8 mouse cellular contexts compared by ENCODE assay signal in genomic region chr2:25194486-25195171, GRCm38 (mm10). TPM values are rescaled to one million over a fixed set of nuclear protein-coding genes. Genes with fewer than 3 reads are reported as not detected.
DNase-seq lines count a peak whose midpoint lies in the region; ATAC-seq lines count a peak whose summit lies in the region.

No protein-coding gene starts in this region.

- H3K9me3 ChIP-seq in hindbrain, embryonic 10.5 days = no peaks in the 10 kb centered on the region
- H3K9me3 ChIP-seq in hindbrain, embryonic 14.5 days (ENCODE audit: control insufficient read depth, low read length) = no peaks in the 10 kb centered on the region
- H3K9me3 ChIP-seq in limb, embryonic 10.5 days (replicated peaks) = no peaks in the 10 kb centered on the region
- no peaks in the 10 kb centered on the region for H3K9me3 ChIP-seq in midbrain, embryonic 15.5 days

- no peak overlapping the region for H3K27ac ChIP-seq in hindbrain, embryonic 10.5 days
- no peak overlapping the region for H3K27ac ChIP-seq in hindbrain, embryonic 14.5 days
- H3K27ac ChIP-seq in brown adipose tissue, adult 24 weeks (replicated peaks; ENCODE audit: low read depth, low read length) = peak overlapping the region; percentile 70; the same call in 1 of the 2 replicates
- no peak overlapping the region for H3K27ac ChIP-seq in limb, embryonic 10.5 days
- no peak overlapping the region for H3K27ac ChIP-seq in midbrain, embryonic 15.5 days

- no peak overlapping the region for H3K4me2 ChIP-seq in hindbrain, embryonic 14.5 days (replicated peaks)
- H3K4me2 ChIP-seq in midbrain, embryonic 15.5 days = no peak overlapping the region

- H3K4me1 ChIP-seq in hindbrain, embryonic 10.5 days (replicated peaks) = peaks cover 34% of the 10 kb centered on the region
- H3K4me1 ChIP-seq in hindbrain, embryonic 14.5 days (replicated peaks; ENCODE audit: control insufficient read depth, insufficient read depth, low read length) = no peaks in the 10 kb centered on the region
- peaks cover 22% of the 10 kb centered on the region for H3K4me1 ChIP-seq in brown adipose tissue, adult 24 weeks (ENCODE audit: control insufficient read depth, insufficient read depth, insufficient read length, low read length)
- H3K4me1 ChIP-seq in limb, embryonic 10.5 days = peaks cover 45% of the 10 kb centered on the region
- H3K4me1 ChIP-seq in midbrain, embryonic 15.5 days = 0 out of 2 replicates have a peak, but pooled peaks cover 5% of the 10 kb centered on the region

- DNase-seq in hindbrain, embryonic 10.5 days (ENCODE audit: low spot score) = no peak
- DNase-seq in hindbrain, embryonic 14.5 days (ENCODE audit: low spot score) = no peak
- DNase-seq in limb, embryonic 10.5 days (ENCODE audit: low spot score) = peak; percentile 27
- peak; percentile 60 for DNase-seq in spleen, postnatal 36 days (ENCODE audit: low spot score in 2 of 2)
- no peak for DNase-seq in embryo, embryonic 10 days (ENCODE audit: low spot score)
- DNase-seq in urinary bladder, postnatal 25 days (ENCODE audit: low spot score) = no peak

- H3K27me3 ChIP-seq in hindbrain, embryonic 10.5 days (ENCODE audit: insufficient read depth, poor library complexity, severe bottlenecking) = peaks cover 43% of the 10 kb centered on the region
- peaks cover 25% of the 10 kb centered on the region for H3K27me3 ChIP-seq in hindbrain, embryonic 14.5 days (ENCODE audit: control insufficient read depth, insufficient read depth, low read length)
- H3K27me3 ChIP-seq in limb, embryonic 10.5 days (ENCODE audit: low read depth, poor library complexity, severe bottlenecking) = peaks cover 41% of the 10 kb centered on the region
- H3K27me3 ChIP-seq in midbrain, embryonic 15.5 days (replicated peaks) = peaks cover 29% of the 10 kb centered on the region

- peaks cover 14% of the 10 kb centered on the region for H3K36me3 ChIP-seq in hindbrain, embryonic 10.5 days
- peaks cover 18% of the 10 kb centered on the region for H3K36me3 ChIP-seq in hindbrain, embryonic 14.5 days (replicated peaks; ENCODE audit: control insufficient read depth, insufficient read depth)
- peaks cover 19% of the 10 kb centered on the region for H3K36me3 ChIP-seq in limb, embryonic 10.5 days
- peaks cover 4% of the 10 kb centered on the region for H3K36me3 ChIP-seq in midbrain, embryonic 15.5 days (replicated peaks)

- WGBS in hindbrain, embryonic 10.5 days = 87% methylated on average over 17 of the region's 17 CpGs
- 81% methylated on average over 17 of the region's 17 CpGs for WGBS in hindbrain, embryonic 14.5 days
- WGBS in limb, embryonic 10.5 days = 86% methylated on average over 17 of the region's 17 CpGs
- 87% methylated on average over 17 of the region's 17 CpGs for WGBS in midbrain, embryonic 15.5 days

- peak overlapping the region; percentile 38; the same call in 1 of the 2 replicates for H3K4me3 ChIP-seq in hindbrain, embryonic 10.5 days
- H3K4me3 ChIP-seq in hindbrain, embryonic 14.5 days (replicated peaks; ENCODE audit: low read length) = no peak overlapping the region
- peak overlapping the region; percentile 63 for H3K4me3 ChIP-seq in brown adipose tissue, adult 24 weeks (ENCODE audit: insufficient read depth, low read depth, low read length)
- H3K4me3 ChIP-seq in limb, embryonic 10.5 days = no peak overlapping the region
- no peak overlapping the region for H3K4me3 ChIP-seq in midbrain, embryonic 15.5 days

- H3K9ac ChIP-seq in hindbrain, embryonic 14.5 days = no peak overlapping the region
- H3K9ac ChIP-seq in midbrain, embryonic 15.5 days = no peak overlapping the region

- ATAC-seq in hindbrain, embryonic 14.5 days (ENCODE audit: low FRiP score) = no peak
- ATAC-seq in midbrain, embryonic 15.5 days (replicated peaks) = no peak

RNA-seq across cellular contexts. Expression of gene Tor4a, which starts 2.1 kb away (rescaled TPM):
- polyA plus RNA-seq in hindbrain, embryonic 10.5 days (2016; fragmentation: Nextera tagmentation; extraction: Ambion mirVana) = 2.6 and 2.7 TPM in 2 replicates
- 2.0 and 2.2 TPM in 2 replicates for polyA plus RNA-seq in hindbrain, embryonic 14.5 days (2014; fragmentation: Nextera tagmentation; extraction: Ambion mirVana)
- polyA plus RNA-seq in brown adipose tissue, adult 24 weeks (2012; ENCODE audit: insufficient read depth, insufficient read length, missing spikeins) = 1.8 and 6.0 TPM in 2 replicates
- 3.2 TPM in 2 replicates for polyA plus RNA-seq in limb, embryonic 10.5 days (2016; fragmentation: Nextera tagmentation; extraction: Ambion mirVana)
- 1.9 and 2.0 TPM in 2 replicates for polyA plus RNA-seq in midbrain, embryonic 15.5 days (2015; fragmentation: Nextera tagmentation; extraction: Ambion mirVana)

RNA-seq across cellular contexts. Expression of gene Nrarp, which starts 14.1 kb away (rescaled TPM):
- polyA plus RNA-seq in hindbrain, embryonic 10.5 days (2016; fragmentation: Nextera tagmentation; extraction: Ambion mirVana) = 77.4 and 108 TPM in 2 replicates
- 15.6 and 19.9 TPM in 2 replicates for polyA plus RNA-seq in hindbrain, embryonic 14.5 days (2014; fragmentation: Nextera tagmentation; extraction: Ambion mirVana)
- polyA plus RNA-seq in brown adipose tissue, adult 24 weeks (2012; ENCODE audit: insufficient read depth, insufficient read length, missing spikeins) = 6.4 and 7.1 TPM in 2 replicates
- polyA plus RNA-seq in limb, embryonic 10.5 days (2016; fragmentation: Nextera tagmentation; extraction: Ambion mirVana) = 7.9 and 10.3 TPM in 2 replicates
- 15.3 and 18.1 TPM in 2 replicates for polyA plus RNA-seq in midbrain, embryonic 15.5 days (2015; fragmentation: Nextera tagmentation; extraction: Ambion mirVana)

RNA-seq across cellular contexts. Expression of gene Nelfb, which starts 16.7 kb away (rescaled TPM):
- polyA plus RNA-seq in hindbrain, embryonic 10.5 days (2016; fragmentation: Nextera tagmentation; extraction: Ambion mirVana) = 123 and 132 TPM in 2 replicates
- 88.0 and 91.6 TPM in 2 replicates for polyA plus RNA-seq in hindbrain, embryonic 14.5 days (2014; fragmentation: Nextera tagmentation; extraction: Ambion mirVana)
- 15.4 and 19.0 TPM in 2 replicates for polyA plus RNA-seq in brown adipose tissue, adult 24 weeks (2012; ENCODE audit: insufficient read depth, insufficient read length, missing spikeins)
- 129 and 137 TPM in 2 replicates for polyA plus RNA-seq in limb, embryonic 10.5 days (2016; fragmentation: Nextera tagmentation; extraction: Ambion mirVana)
- 126 and 129 TPM in 2 replicates for polyA plus RNA-seq in midbrain, embryonic 15.5 days (2015; fragmentation: Nextera tagmentation; extraction: Ambion mirVana)

RNA-seq across cellular contexts. Expression of gene Stpg3, which starts 19.8 kb away (rescaled TPM):
- polyA plus RNA-seq in hindbrain, embryonic 10.5 days (2016; fragmentation: Nextera tagmentation; extraction: Ambion mirVana) = not detected in 2 replicates
- polyA plus RNA-seq in hindbrain, embryonic 14.5 days (2014; fragmentation: Nextera tagmentation; extraction: Ambion mirVana) = not detected in 2 replicates
- polyA plus RNA-seq in brown adipose tissue, adult 24 weeks (2012; ENCODE audit: insufficient read depth, insufficient read length, missing spikeins) = not detected in 2 replicates
- polyA plus RNA-seq in limb, embryonic 10.5 days (2016; fragmentation: Nextera tagmentation; extraction: Ambion mirVana) = 0.14 TPM in 1 of 2 replicates, not detected in the other
- polyA plus RNA-seq in midbrain, embryonic 15.5 days (2015; fragmentation: Nextera tagmentation; extraction: Ambion mirVana) = not detected in 2 replicates

RNA-seq across cellular contexts. Expression of gene Fam166a, which starts 23.9 kb away (rescaled TPM):
- not detected in 2 replicates for polyA plus RNA-seq in hindbrain, embryonic 10.5 days (2016; fragmentation: Nextera tagmentation; extraction: Ambion mirVana)
- not detected in 2 replicates for polyA plus RNA-seq in hindbrain, embryonic 14.5 days (2014; fragmentation: Nextera tagmentation; extraction: Ambion mirVana)
- not detected in 2 replicates for polyA plus RNA-seq in brown adipose tissue, adult 24 weeks (2012; ENCODE audit: insufficient read depth, insufficient read length, missing spikeins)
- polyA plus RNA-seq in limb, embryonic 10.5 days (2016; fragmentation: Nextera tagmentation; extraction: Ambion mirVana) = 1.0 TPM in 1 of 2 replicates, not detected in the other
- polyA plus RNA-seq in midbrain, embryonic 15.5 days (2015; fragmentation: Nextera tagmentation; extraction: Ambion mirVana) = 0.43 and 0.78 TPM in 2 replicates

Comparison
In these comparisons a context has a peak if more than half of its experiments do, and no peak if none do; other contexts are left out.
1. H3K4me3 ChIP-seq: peak in hindbrain, embryonic 10.5 days (single experiment) and brown adipose tissue, adult 24 weeks (single experiment); none in hindbrain, embryonic 14.5 days (single experiment), limb, embryonic 10.5 days (single experiment) and midbrain, embryonic 15.5 days (single experiment).
2. DNase-seq: peak in limb, embryonic 10.5 days (single experiment) and spleen, postnatal 36 days (2 of 2); none in hindbrain, embryonic 10.5 days (single experiment), hindbrain, embryonic 14.5 days (single experiment), embryo, embryonic 10 days (single experiment) and urinary bladder, postnatal 25 days (single experiment).